Mouse (Mus musculus) gastrocnemius, postnatal 4 days (tissue): Measurements from ENCODE around the gene Fosb. TPM values are rescaled to one million over a fixed set of nuclear protein-coding genes. Genes with fewer than 3 reads are reported as not detected.
"Not testable (repeated sequence)": the region's sequence is repeated elsewhere in the genome, so short reads cannot be mapped to it uniquely, and the experiment has no call there.

ENCODE experiments used
- DNase-seq, 2 experiments: peaks; one replicate each; pipeline ENCODE4 v3.0.0; 2021 to 2022; ENCODE audit warnings: low spot score in 2 of 2, mixed read lengths in 2 of 2
- total RNA-seq, 2 experiments: library from RNA; stranded (reverse); gene quantifications; 2 replicates each; pipeline ENCODE4 v1.2.3; 2021

Fosb gene
- total RNA-seq, 2 experiments from 2014 or later = 2.5 to 3.8 TPM

- no peak for DNase-seq
These were observed 26.4 kb downstream of the Fosb start for GRCm38 (mm10) chr7:19283406-19283804.

GRCm38 (mm10) chr7:19282791-19283405, 27.0 kb downstream of the Fosb start:
- peak in 1 of 2 experiments; percentile 71 for DNase-seq

- peak in 1 of 2 experiments; percentile 68 for DNase-seq
These were observed 27.5 kb downstream of the Fosb start, which contains the start of gene Rtn2 for GRCm38 (mm10) chr7:19282385-19282784. TSS of gene Rtn2 (plus strand) at chr7:19282624.

GRCm38 (mm10) chr7:19281680-19282304, 28.1 kb downstream of the Fosb start:
- DNase-seq = not testable (repeated sequence)

GRCm38 (mm10) chr7:19279581-19280114, 30.2 kb downstream of the Fosb start, which contains the start of gene Ppm1n:
TSS of gene Ppm1n (minus strand) at chr7:19280064.
- no peak for DNase-seq

DNA sequence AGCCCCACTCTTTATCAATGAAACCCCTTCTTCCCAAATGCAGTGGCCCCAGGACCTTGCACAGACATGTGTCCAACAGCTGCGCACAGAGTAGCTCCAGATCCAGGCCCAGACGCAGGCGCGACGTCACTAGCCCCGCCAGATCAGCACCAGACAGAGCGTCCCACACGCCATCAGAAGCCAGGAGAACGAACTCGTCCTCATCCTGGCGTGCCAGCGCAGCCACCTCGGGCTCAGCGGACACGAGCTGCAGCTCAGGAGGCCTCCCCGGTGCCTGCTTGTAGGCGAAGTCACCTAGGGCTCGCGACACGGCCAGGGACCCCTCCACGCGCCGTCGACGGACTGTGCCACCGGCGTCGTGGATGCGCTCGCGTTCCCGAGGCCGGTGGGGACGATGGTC, 30.8 kb downstream of the Fosb start:
- no peak for DNase-seq

DNA sequence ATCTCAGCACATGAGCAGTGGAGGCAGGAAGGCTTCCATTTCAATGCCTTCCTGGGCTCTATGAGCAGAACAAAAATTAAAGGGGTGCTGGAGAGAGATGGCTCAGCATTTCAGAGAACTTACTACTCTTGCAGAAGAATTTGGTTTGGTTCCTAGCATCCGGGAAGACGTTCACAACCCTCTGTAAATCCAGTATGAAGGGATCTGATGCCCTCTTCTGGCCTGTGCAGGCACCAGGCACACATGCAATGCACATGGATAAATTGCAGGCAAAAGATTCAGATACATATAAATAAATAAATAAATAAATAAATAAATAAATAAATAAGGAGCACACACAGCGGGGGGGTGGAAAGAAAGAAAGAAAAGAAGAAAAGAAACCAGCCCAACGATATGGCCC, 33.6 kb downstream of the Fosb start:
- no peak for DNase-seq

DNA sequence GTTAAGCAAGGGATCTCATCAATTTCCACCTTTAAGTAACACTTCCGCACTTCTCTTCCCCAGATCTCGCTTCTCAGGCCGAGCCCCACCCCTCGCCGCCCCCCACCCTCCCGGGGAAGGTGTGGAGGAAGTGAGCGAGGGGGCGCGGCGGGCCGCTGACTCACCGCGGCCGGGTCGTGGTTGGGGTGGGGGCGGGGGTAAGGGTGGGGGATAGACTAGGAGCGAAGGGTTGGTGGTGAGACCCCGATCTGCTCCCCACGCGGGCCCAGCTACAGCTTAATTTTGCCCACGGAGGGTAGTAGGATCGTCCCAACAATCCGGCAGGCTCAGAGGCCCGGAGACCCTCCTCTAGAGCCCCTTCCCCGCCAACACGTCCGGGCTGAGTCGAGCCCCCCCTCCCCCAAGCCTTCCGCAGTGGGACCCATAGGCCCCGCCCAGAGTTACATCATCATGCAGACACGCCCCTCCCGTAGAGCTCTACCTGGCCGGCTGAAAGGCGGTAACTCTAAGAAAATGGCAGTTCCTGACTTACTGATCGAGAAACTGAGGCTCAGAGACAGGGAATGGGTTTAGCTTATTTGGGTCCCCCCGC, 37.6 kb downstream of the Fosb start:
- DNase-seq = no peak

DNA sequence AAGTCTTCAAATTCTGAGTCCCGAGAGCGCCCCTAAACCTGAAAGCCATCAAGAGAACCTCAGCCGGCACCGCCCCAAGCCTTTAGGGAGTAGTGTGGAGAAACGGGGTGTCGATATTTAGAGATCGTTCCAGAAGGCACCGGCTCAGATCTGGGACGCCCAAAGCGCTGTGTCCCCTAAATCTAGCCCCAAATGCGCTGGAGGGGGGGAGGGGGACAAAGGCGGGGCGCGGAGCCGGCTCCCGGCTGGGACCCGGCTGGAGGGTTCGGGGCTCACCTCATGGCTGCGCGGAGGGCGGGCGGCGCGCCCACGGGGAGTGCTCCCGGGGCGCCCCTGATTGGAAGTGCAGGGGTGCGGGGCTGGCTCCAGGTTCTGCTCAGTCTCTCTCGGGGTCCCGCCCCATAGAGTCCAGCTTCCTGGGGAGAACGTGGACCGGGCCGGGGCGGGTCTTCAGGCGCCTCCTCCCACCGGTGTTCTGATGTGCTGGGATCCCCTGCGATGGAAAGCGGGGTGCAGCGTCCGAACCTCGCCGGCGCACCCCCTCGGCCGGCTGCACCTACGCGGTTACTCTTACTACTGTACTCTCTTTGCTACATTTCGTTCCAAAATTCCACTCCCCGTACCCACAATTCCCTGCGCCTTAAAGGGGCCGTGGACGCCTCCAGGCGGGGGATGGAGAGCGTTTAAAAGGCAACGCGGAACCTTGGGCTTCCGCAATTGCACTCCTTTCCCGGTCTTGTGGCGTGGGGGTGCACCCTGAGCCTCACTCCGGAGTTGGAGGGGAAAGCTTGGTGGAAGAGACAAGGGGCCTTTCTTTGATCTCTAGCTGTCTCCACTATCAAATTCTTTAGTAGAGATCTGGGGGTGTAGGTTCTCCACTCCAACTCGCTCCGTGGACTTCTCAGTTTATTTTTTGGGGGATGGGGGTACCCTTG, 38.3 kb downstream of the Fosb start, which contains the start of gene Vasp:
TSS of gene Vasp (minus strand) at position 580 of the 935 bp plus-strand sequence.
- DNase-seq = peak; percentile 53 to 78

GRCm38 (mm10) chr7:19270509-19271237, 39.2 kb downstream of the Fosb start:
- DNase-seq = no peak

DNA sequence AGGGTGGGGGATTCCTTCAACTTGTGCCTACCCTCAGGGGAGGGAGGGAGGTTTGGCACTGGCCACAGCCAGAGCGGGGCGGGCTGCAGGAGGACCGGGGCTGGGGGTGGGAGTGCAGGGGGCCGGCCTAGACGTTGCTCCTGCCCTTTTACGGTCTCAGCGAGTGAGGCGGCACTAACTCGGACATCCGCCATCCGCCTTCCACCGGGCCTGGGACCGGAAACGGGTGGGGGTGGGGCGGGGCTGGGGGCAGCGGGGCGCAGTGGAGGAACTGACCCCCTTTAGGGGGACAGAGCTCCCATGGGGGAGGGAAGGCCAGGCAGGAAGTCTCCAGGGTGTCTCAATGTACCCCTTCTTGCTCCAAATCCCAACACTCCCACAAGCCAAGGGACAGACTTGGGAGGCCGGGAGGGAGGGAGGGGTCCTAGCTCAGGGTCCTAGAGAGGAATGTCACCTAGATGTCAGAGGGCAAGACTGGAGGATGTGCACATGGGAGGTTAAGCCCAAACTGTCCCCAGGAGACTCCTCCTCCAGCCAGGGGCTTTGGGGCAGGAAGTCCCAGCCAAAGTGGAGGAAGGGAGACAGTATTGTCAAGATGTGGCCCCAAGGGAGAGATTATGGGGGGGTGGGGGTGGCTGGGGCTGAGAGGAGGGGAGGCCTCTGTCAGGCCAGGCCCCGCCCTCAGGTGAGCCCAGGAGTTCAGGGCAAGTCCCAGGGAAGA, 40.0 kb downstream of the Fosb start:
- peak in 1 of 2 experiments; percentile 62 for DNase-seq

- DNase-seq = no peak
These were observed 40.7 kb downstream of the Fosb start for GRCm38 (mm10) chr7:19268993-19269681.

- no peak for DNase-seq
These were observed 42.8 kb downstream of the Fosb start for GRCm38 (mm10) chr7:19267051-19267450.

DNA sequence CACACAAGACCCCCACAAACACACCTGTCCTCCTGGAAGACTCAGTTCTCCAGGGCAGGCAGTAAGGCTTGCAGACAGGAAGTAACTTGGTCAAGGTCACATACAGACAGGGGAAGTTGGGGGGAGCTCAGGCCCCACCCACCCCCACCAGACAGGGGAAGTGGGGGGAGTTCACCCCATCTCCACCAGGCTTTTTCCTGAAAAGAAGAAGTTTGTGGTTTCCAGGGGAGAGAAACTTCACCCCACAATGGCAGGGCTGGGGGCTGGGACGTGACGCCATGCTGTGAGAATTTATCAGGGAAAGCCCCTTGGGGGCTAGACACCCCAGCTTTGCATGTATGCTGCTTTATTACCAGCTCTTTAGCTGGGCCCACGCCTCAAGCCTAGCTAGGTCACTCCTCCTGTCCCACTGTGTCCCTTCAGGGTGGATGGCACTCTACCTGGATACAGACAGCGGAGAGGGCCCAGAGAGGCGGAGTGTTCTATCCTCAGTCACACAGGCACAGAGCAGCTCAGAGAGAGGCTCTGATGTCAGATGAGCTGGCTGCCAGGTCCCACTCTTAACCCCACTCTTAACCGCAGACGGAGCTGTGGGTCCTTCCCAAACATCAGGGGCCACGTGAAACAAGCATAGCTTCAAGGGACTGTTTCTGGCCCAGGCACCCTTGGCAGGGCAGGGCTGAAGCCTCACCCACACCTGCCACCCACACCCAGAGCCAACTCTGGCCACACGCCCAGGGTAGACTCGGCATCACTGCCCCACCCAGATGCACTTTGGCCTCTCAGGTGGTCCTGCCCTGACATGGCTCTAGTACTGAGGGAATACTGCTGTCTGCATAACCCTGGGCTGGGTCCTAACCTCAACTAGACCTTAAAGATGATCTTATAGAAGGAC, 43.7 kb downstream of the Fosb start:
- no peak for DNase-seq

- DNase-seq = no peak
These were observed 44.7 kb downstream of the Fosb start for GRCm38 (mm10) chr7:19265147-19265546.

- no peak for DNase-seq
These were observed 51.5 kb downstream of the Fosb start for GRCm38 (mm10) chr7:19258336-19258735.

DNA sequence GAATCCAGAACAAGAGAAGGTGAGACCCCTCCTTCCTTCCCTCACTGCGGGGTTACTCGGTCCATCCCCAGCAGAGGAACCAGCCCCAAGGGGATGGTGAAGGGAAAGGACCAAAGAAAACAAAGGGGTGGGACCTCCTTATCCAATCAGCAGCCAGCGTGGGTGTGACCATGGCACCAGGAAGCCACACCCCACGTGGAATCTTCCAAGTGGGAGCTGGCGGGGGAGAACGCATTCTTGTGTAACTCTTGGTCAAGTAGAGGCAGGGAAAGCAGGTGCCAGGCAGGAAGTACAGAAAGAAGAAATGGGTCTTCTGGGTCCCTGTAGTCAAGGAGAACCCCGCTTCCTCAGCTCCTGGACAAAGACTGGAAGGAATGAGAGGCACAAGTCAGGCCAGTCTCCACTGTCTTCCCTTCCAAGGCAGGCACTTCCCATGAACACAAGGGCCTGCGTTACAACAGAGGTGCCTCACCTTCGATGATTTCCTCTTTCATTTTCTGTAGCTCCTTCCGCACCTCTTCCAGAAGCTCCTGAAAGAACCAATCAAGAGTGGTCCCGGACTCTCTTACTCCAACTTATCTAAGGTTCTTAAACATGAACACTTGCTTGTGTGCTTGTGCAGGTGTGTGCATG, 52.3 kb downstream of the Fosb start:
- DNase-seq = peak in 1 of 2 experiments; percentile 59
